Mouse (Mus musculus): Measurements from ENCODE around the gene 4930558K02Rik.
A peak's percentile ranks its signal among the peaks of the same experiment; 100 is the strongest.

4930558K02Rik gene

DNA sequence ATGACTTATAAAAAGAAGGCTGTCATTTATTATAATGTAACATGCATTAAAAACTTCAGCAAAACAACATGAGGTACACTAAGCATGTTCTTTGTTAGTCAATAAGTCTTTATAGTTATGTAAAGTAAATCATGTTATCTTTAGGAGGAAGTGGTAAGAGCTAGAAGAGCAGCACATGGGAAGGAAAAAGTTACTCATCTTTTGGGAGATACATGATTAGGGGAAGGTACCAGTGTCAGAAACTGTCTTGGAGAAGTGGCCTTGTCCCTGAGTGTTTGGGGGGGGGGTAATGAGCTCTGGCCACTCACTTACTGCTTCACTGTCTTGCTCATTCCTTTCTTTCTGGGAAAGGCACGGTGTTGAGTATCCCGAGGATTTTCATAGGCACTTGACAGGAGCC is 37.4 kb downstream of the 4930558K02Rik start:
- no peak for DNase-seq

DNA sequence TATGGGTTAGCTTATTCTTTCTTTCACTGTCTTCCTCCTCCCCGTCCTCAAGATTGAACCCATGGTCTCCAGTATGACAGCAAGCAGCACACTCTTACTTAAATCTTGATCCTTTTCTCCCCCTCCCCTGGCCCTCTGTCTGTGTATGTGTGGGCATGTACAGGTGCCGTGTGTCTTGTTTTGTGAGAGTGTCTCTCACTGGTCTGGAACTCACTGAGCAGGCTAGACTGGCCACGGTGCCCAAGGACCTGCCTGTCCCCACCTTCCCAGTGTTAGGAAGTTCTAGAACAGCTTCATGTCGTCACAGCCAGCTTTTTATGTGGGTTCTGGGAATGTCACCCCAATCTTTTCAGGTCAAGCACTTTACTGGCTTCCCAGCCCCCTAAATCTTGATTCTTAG is 47.1 kb downstream of the 4930558K02Rik start:
- no peak for DNase-seq

DNA sequence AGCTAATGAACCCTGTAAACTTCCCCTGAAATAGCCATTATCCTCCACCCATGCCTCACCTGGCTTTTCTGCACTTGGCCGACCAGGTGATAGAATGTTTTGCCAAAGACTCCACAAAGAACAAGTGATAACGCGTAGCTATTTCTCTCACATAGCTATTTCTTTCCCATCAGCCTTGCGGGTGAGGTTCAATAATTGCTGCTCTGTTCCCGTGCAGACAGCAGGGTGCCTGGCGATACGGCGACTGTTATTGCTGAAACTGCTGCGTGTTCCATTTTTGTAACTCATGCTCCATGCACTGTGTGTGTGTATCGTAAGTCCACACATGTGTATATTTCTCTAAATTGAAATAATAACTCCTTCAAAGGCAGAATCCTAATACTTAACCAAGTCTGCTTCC is 47.6 kb downstream of the 4930558K02Rik start:
- DNase-seq = no peak

GRCm38 (mm10) chr1:161931313-161931712 is 48.1 kb downstream of the 4930558K02Rik start:
- no peak for DNase-seq

DNA sequence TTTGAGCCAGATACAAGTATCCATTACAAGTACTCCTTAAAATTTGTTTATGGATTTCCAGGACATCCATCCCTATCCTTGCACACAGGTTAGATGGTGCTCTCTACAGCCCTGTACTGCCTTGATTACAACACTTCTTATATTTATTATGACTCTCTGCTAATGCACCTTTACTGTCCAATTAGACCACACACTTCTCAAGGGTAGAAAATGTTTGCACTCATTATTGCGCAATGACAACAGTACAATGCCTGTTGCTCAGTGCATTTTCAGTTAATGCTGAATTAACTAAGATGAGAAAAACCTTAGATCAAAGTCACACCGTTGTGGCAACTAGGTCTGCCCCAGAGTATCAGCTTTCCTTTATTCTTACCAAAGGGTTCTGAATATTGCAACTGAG is 51.5 kb downstream of the 4930558K02Rik start:
- DNase-seq = no peak

DNA sequence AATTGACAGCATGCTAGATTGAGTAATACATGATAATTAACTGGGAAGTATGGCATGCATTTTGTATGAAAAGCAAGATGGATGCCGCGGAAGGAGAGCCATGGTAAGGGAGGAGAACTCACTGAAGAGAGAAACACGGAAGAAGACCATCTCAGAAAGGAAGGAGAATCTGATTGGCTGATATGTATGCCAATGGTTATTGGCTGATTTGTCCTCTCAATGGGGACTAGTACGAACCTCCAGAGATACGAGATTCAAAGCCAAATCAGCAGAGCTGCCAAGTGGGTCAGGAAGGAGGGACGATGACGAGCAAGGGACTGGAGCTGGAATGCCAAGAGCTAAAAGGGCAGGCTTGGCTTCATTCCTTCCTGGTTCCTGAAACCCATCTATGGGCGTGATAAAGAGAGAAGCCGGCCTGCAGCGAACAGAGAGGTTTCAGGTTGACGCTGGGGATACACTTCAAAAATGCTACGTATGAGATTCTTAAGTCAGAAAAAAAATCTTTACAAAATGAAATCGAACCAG is 54.1 kb downstream of the 4930558K02Rik start:
- DNase-seq = peak in 1 of 2 experiments; percentile 38

- DNase-seq = no peak
Measured at GRCm38 (mm10) chr1:161924321-161924720, 55.1 kb downstream of the 4930558K02Rik start.

GRCm38 (mm10) chr1:161921928-161922327 is 57.5 kb downstream of the 4930558K02Rik start:
- no peak for DNase-seq

DNA sequence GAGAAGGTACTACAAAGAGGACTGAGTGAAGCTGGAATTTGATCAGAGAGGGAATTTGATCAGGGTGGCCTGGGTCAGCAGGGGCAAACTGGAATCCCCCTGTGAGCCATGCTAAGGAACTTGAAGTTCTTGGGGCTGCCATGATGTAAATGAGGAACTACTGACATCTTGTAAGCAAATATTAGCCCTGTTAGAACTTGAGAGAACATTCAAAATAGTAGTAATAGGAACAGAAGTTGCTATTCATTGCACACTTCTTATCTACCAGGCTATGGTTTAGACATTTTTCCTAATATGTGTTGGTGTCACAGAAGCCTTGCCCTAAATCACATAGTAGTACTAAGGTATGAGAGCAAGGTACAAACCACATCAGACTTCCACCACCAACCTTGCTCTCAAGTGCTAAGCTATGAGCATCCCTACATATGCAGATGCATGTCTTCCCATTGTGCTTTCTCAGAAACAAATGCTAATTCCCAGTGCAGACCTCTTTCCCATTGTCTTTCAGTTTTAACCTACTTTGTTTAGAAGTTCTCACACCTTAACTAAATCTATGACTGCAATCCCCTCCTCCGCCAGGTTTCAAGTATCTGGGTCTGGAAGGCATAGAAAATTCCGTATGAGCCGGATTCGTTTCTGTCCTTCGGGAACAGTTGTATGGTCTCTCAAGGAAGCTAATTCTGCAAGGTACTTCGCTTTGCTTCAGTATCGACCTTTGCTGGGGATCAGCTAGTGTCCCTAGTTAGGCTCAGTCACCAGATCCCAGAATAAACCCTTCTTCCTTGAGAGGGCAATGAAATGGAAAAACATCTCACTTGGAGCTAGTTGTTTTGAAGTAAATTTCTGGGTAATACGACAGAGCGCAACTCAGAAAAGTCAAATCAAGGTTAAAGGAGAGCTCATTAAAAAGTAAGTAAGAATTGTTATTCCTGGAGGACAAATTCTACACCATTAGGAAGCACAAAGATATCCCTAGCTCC is 58.7 kb downstream of the 4930558K02Rik start:
- DNase-seq = no peak

GRCm38 (mm10) chr1:161919594-161919993 is 59.8 kb downstream of the 4930558K02Rik start:
- DNase-seq = no peak

DNA sequence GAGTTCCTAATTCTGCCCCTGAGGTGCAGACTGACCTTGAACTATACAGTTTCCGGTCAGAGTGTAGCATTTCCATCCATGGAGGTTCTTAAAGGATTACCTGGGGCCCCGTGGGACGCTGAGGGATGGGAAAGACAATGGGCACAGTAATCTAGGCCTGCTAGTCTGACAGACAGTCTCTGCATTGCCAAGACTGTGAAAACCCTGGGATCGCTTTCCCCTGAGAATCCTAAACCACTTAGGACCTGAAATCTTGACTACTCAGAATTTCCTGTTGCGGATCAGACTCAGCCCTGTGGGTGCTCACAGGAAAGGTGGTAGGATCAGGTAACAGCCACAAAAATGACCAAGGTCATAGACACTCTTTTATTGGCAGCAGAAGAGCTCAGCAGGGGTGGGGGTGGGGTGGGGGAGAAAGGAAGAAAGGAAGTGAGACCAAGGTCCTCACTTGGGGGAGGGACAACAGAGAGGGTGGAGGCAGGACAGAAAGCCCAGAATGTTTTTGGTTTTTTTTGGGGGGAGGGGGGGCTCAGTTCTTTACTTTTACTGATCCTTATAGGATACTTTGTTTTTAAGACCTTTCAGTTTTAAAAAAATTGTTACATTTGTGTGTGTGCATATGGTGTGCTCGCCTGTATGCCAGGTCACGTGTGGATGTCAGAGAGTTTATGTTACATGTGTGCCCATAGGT is 60.6 kb downstream of the 4930558K02Rik start:
- no peak for DNase-seq

GRCm38 (mm10) chr1:161917940-161918484 is 61.4 kb downstream of the 4930558K02Rik start:
- DNase-seq = no peak

- DNase-seq = no peak
Measured at GRCm38 (mm10) chr1:161916036-161916435, 63.4 kb downstream of the 4930558K02Rik start.

DNA sequence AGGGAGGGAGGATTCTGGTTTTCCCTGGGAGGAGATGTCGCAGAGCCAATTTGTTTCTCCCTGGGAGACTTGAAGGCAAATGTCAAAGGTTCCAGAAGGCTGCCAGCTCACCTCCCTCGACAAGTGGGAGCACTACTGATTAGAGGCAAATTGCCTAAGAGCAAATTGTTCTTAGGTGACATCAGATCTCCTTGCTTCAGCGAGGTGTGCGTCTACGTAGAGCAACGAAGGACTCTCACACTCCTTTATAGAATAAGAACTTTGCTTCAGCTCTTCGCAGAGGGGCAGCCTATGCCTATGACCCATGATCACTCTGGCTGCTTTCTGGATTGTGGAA is 65.8 kb downstream of the 4930558K02Rik start:
- peak; percentile 28 to 37 for DNase-seq

- DNase-seq = no peak
Measured at GRCm38 (mm10) chr1:161912940-161913647, 66.3 kb downstream of the 4930558K02Rik start.

DNA sequence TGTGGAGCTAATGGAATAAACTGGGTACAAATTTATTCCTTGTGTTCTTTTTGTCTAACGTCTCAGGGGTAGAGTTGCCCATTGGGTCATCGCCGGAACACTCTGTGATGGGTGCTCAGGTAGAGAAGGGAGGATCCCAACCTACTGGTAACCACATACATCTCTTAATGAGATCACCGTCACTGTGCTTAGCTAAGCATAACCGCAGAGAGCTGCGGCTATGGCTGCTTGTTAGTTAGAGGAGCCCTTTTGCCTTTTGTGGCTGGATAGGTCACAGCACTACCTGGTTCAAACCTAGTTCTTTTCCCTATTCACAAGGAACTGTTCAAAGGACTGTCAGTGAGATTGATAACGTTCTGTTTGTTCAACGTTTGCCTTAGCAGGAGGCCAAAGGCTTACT is 70.4 kb downstream of the 4930558K02Rik start:
- DNase-seq = no peak

GRCm38 (mm10) chr1:161907795-161908457 is 71.5 kb downstream of the 4930558K02Rik start:
- DNase-seq = no peak

DNA sequence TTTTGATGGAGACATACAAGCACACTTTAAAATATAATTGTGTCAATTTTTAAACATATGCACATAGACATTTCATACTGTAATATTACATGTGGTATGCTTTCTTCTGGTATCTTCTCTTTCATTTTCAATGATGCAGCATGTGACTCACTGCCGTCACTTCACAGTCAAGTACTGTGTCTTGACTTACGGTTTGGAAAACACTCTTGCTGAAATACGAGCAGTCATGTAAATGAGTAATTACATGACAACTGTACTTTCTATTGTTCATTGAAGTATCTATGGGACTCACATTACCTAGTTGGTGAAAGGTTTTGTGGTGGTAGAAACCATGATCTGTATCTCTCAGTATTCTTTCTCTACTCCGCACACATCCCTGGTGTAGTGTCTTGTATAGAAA is 72.3 kb downstream of the 4930558K02Rik start:
- DNase-seq = no peak

GRCm38 (mm10) chr1:161902692-161903452 is 76.6 kb downstream of the 4930558K02Rik start:
- DNase-seq = no peak

- DNase-seq = no peak
Measured at GRCm38 (mm10) chr1:161900129-161900528, 79.3 kb downstream of the 4930558K02Rik start.

- no peak for DNase-seq
Measured at GRCm38 (mm10) chr1:161897235-161897634, 82.2 kb downstream of the 4930558K02Rik start.

Measured in lung, postnatal 4 days (tissue).